Mouse (Mus musculus) spleen, embryonic (tissue): ENCODE results near the gene Timm8a1.

Source experiments
- CTCF ChIA-PET: fragments of 350-600 bp; sonication (Branson Sonifier 250); formaldehyde crosslinking; loops from one replicate; lab custom pipeline; 2022; lab: Charles Lee

The Timm8a1 gene

DNA sequence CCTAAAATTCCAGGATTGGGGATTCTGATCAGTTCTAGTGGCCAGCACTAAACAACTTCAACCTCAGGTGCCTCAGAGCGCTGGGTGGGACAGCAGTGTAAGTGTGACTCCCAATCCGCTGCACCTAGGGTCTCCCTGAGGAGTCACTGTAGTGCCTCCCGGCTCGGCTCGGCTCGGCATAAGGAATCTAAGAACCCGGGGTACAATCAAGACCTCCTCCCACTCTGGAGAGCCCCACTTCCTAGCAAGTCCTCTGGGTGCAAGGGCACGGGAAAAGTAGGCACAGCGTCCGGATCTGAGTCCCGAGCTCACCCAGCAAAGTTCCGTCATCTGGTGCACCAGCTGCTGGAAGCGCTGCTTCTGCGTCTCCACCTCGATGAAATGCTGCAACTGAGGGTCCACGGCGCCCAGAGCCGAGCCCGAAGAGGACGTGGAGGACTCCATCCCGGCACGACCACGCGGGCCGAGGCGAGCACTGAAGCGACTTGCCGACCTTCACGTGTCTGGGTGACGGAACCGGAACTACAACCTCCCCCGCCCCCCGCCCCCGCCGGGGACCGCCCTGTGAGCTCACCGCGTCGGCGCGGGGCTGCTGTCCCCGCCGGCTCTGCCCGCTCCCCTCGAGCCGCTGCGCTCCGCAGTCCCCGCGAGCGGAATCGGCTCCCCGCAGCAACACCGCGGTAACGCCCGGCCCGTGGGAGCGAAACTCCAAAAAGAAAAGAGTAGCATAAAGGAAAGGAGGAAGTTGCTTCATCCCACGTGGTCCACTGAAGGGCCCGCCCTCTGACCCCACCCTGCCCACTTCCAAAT lies at the start of gene Timm8a1:
Gene Timm8a1 (minus strand): TSS at position 721 of the 810 bp plus-strand sequence.
- CTCF ChIA-PET: interaction anchor here (0.6 to 1.1 kb wide), 3 partner anchors 10 to 72 kb away, joined by 4 to 9 read pairs (median 4); no protein-coding TSS in a partner anchor

GRCm38 (mm10) chrX:134589836-134590235 lies 48.2 kb upstream of the Timm8a1 start:
- CTCF ChIA-PET: no interaction called here

DNA sequence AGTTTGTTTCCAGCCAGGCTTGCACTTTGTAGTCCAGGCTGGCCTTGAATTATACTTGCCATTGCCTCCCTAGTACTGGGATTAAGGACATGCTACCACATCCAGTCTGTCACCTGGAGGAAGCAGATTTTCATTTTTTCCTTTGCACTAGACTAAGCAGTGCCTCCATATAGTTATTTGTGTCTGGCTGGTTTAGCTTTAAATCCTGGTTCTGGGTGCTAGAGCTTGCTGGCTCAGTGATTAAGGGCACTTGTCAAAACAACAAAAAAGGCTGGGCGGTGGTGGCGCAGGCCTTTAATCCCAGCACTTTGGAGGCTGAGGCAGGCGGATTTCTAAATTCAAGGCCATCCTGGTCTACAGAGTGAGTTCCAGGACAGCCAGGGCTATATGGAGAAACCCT lies 47.3 kb upstream of the Timm8a1 start:
- CTCF ChIA-PET: no interaction called here

GRCm38 (mm10) chrX:134588261-134588660 lies 46.6 kb upstream of the Timm8a1 start:
- CTCF ChIA-PET: no interaction called here

- CTCF ChIA-PET: interaction anchor here (0.7 kb wide), 1 partner anchor 14 kb away, joined by 3 read pairs; no protein-coding TSS in a partner anchor
Measured at GRCm38 (mm10) chrX:134586447-134586846, 44.8 kb upstream of the Timm8a1 start.

DNA sequence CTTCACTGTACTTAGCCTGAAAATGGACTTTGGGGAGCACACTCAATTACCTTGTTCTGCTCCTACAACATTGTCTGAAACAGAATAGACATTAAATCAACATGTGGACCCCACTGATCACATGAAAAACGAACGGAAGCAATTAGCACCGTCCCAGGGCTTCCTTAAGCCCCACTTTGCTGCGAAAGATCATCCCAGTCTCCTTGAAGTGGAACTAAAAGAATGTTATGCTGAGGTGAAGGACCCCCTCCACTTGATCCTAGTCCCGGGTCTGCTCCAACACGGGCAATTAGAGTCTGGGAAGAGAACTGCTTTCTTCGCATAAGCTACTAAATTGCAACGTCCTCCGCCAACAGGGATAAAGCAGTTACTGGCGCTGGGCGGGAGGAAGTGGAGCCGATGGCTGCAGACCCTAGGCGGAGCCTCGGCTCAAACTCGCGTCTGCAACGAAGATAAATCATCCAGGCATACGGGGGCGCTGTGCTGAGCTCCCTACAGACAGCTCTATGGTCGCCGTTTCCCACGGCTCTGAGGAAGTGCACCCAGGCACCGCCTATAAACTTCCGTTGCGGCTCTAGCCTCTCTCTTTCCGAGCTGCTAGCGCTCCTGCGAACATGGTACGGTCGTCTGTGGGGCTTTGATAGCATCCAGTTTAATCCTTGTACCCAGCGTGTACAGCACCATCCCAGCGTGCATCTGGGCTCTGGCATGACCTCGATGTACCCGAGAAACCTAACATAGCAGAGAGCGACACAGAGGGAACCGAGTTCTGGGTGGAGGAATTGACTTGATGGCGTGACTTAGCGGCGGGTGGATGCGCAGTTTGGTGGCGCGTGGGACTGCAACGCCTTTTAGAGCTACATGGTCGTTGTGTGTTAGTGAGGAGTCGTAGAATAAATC lies 43.7 kb upstream of the Timm8a1 start, which contains the start of gene Rpl36a:
Gene Rpl36a (plus strand): TSS at position 552 of the 900 bp plus-strand sequence.
- CTCF ChIA-PET: no interaction called here

DNA sequence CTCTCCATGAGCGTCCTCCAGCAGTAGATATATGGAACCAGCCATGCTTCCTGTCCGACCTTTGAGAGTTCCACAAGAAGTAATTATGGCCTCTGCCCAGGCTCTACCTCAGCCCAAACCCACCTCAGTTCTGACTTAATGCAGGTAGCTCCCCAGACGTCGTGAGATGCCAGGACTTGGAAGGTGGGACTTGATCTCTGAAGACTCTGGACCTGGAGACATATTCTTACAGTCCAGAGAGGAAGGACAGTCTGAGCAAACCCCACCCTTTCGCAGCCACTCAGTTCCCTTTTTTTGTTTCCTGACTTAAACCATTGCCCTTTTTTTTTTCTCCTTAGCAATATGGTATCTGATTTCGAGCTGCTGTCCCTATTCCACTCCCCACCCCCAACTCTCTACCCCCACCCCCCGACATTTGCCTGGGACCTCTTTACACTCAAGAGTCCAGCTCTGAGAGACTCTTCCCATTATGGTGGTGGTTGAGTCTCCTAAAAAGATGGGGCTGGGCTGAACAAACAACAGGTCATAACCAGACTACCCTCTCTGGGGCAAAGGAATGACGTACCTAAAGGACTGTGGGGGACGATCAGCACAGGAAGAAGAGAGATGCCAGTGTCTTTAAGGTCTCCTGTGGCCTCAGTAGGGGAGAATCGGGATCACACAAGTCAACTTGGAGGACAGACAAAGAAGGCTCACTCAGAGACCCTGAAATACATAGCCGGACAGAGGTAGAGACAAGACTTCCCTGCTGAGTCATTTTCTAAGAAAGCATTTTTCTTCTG lies 41.4 kb upstream of the Timm8a1 start, which contains the start of gene Btk:
Gene Btk (minus strand): TSS at position 683 of the 782 bp plus-strand sequence.
- CTCF ChIA-PET: interaction anchor here (0.6 kb wide), 1 partner anchor 14 kb away, joined by 3 read pairs; no protein-coding TSS in a partner anchor

DNA sequence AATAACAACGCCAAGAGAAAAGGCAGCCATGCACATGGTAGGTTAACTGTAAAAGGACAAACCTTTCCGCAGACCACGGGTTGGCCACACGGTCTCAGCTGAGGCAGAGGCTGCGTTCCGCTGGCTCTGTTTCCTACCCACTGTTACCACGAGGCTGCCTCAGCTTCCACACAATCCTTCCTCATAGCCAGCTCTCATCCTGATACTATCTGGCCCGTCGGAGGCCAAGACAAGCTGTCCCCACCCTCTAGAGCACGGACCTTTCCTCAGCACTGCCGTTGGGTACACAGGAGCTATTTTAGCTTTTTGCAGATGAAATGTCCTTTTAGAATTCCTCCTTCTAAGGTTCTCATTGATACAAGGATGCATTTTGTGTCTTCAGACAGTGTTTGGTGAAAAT lies 40.6 kb upstream of the Timm8a1 start:
- CTCF ChIA-PET: no interaction called here

DNA sequence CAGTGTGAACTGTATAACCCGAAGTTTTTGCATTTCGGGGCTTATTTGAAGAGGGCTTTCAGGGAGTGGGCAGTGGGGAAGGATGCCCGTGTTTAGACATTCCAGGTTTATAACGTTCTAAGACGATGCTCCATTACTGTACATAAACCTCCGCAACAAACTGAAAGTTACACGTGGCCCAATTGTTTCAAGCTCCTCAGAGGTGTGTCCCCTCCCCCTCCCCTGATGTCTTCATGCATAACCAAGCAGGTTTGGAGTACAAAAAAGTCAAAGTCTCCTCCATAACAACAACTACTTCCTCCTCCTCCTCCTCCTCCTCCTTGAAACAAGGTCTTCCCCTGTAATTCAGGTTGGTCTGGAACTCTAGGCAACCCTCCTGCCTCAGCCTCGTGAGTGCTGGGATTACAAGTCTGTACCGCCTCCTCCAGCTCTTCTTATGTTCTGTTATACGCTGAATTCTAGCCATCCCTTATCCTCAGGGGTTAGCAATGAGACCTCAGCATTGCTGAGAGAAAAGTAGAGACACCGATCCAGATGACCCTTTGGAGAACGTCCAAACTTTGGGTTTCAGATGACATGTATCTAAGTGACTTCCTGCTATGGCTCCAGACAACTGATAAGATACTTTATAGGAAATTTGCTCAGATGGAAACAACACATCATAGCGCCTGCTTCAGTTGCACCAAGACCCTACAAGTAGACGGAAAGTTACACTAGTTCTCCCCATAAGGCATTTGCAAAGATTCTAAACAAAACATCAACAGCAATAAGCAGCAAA lies 39.1 kb upstream of the Timm8a1 start:
- CTCF ChIA-PET: no interaction called here

DNA sequence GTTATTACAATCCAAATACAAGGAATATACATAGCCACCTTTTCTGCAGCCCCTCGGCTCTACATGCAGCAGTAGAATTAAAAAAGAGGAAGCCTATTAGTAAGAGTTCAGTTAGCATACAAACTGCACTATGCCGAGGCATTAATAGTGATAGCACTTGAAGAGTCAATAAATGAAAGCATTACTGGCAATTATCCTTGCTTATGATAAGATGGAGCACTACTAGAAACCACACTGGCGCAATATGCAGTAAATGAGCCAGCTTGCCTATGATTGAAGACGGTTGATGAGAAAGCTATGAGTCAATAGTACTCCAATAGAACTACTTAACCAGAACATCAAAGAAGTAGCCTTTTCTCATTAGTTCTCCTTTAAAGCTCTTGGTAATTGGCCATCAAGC lies 36.2 kb upstream of the Timm8a1 start:
- CTCF ChIA-PET: no interaction called here

- CTCF ChIA-PET: no interaction called here
Measured at GRCm38 (mm10) chrX:134566536-134567222, 25.0 kb upstream of the Timm8a1 start.

DNA sequence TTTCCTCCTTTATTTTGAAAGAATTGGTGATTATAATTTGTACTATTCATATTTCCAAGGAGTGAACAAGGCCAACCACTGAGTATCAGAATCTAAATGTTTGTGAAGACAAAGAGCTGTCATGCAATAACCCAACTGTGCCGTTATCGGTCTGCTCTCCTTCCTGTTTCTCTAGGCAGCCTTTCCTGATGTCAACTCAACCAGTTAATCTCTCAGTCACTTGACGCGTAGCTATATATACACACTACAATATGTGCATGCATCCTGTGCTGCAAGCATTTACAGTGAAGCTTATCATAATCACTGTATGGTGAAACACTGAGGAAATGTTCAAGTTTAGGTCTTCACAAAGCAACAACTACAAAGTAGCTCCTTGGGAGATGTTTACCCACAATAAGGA lies 22.7 kb upstream of the Timm8a1 start:
- CTCF ChIA-PET: no interaction called here

- CTCF ChIA-PET: interaction anchor here (0.6 kb wide), 1 partner anchor 13 kb away, joined by 4 read pairs; the partner anchor contains the start of gene Timm8a1
Measured at GRCm38 (mm10) chrX:134554425-134554824, 12.8 kb upstream of the Timm8a1 start.

DNA sequence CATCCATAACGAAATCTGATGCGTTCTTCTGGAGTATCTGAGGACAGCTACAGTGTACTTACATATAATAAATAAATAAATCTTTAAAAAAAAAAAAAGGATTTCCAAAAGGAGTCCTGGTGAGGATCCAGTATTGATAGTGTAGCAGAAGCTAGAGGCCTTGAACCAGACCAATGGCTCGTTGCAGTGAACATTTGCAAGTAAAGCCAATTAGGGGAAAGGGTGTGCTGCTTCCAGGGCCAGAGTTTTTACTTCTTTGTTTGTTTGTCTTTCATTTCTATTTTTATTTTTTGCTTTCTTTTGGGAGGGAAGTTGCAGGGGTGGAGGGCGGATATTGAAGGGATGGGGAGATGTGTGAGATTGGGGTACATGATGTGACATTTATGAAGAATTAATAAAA lies 11.7 kb upstream of the Timm8a1 start:
- CTCF ChIA-PET: no interaction called here

GRCm38 (mm10) chrX:134550903-134551302 lies 9.2 kb upstream of the Timm8a1 start:
- CTCF ChIA-PET: no interaction called here

DNA sequence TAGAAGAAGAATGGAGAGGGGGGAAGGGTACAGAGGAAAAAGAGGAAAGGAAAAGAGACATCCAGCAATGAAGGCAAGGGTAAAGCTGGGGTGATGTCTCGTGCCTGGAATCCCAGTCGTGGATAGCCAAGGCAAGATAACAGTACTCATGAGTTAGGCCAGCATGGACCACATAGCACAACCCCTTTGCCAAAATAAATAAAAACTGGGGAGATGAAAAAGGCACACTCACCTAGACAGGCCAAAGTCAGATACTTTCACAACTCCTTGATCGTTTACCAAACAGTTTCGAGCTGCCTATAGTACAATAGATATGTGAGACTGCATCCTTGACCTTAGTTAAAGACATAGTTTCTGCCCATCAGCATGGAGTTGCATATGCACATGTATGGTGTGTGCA lies 5.7 kb upstream of the Timm8a1 start:
- CTCF ChIA-PET: interaction anchor here (0.6 kb wide), 1 partner anchor 8 kb away, joined by 4 read pairs; no protein-coding TSS in a partner anchor

GRCm38 (mm10) chrX:134541955-134542308 lies 267 bp upstream of the Timm8a1 start:
- CTCF ChIA-PET: interaction anchor here (0.6 to 1.1 kb wide), 2 partner anchors 12 to 71 kb away, joined by 4 read pairs; no protein-coding TSS in a partner anchor

DNA sequence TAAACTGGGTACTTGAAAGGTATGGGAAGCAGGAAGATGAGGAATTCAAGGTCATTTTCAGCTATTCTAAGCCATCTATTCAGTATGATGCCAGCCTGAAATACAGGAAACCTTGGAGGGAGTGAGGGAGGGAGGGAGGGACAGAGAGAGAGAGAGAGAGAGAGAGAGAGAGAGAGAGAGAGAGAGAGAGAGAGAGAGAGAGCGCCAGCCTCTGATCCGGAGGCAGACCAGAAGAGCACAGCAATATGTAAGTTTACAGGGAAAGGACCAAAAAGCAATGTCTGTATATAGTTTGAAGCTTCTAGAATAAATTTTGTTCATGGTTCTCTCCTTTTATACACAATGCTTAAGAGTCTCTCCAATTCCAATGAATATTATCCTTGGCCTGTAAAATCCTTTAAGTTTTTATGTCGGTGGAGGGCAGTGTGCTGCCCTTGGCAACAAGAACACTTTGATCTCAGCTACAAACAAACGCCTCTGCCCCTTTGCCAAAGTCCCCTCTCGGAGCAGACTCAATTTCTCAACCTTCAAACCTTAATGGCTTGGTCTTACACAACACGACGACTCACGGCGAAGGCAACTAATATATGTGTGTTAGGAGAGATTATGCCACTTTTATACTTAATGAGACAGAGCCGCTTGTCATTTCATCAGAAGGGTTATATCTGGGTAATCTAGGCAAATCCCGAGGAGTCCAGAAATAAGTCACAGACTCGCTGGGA lies 1.1 kb downstream of the Timm8a1 start:
- CTCF ChIA-PET: interaction anchor here (0.7 kb wide), 1 partner anchor 11 kb away, joined by 9 read pairs; no protein-coding TSS in a partner anchor

GRCm38 (mm10) chrX:134539795-134540194 lies 1.9 kb downstream of the Timm8a1 start:
- CTCF ChIA-PET: interaction anchor here (1.2 kb wide), 1 partner anchor 8 kb away, joined by 4 read pairs; no protein-coding TSS in a partner anchor
